Mouse (Mus musculus): Measurements from ENCODE around the gene Ubap2. TPM values are rescaled to one million over a fixed set of nuclear protein-coding genes. Genes with fewer than 3 reads are reported as not detected.

The Ubap2 gene
- polyA plus RNA-seq, 1 experiment, result 67.6 TPM

- Histone ChIP-seq H3K27me3 (ENCODE audit: control insufficient read depth, insufficient read depth, low read length) (no peaks in the 10 kb centered on the region), H3K4me1 (ENCODE audit: control insufficient read depth, insufficient read depth, insufficient read length) (peaks cover 34% of the 10 kb centered on the region), H3K36me3 (ENCODE audit: control insufficient read depth, insufficient read depth, low read length) (peaks cover 5% of the 10 kb centered on the region), H3K4me3 (ENCODE audit: extremely low read depth, insufficient read depth, insufficient read length) (peak overlapping the region; percentile 20; the same call in 1 of the 2 replicates), H3K27ac (ENCODE audit: insufficient read depth, low read length) (peak overlapping the region; percentile 94)
- 21% methylated on average over 9 of the region's 9 CpGs for WGBS
- TF ChIP-seq CTCF (IDR thresholded peaks at IDR 0.05; ENCODE audit: extremely low read depth, insufficient read depth, insufficient read length, insufficient replicate concordance) (no peak), POLR2A (IDR thresholded peaks at IDR 0.05; ENCODE audit: low read depth, low read length) (no peak)
- peak; percentile 50 to 78 for DNase-seq (ENCODE audit: low read depth in 1 of 2, low spot score in 2 of 2)
Observed at GRCm38 (mm10) chr4:41310567-41311563, 35.9 kb upstream of the Ubap2 start.

- 56% methylated on average over 6 of the region's 6 CpGs for WGBS
- Histone ChIP-seq H3K27me3 (ENCODE audit: control insufficient read depth, insufficient read depth, low read length) (no peaks in the 10 kb centered on the region), H3K4me1 (ENCODE audit: control insufficient read depth, insufficient read depth, insufficient read length) (peaks cover 40% of the 10 kb centered on the region), H3K27ac (ENCODE audit: insufficient read depth, low read length) (0 out of 2 replicates have a peak overlapping the region, but pooled peaks have one; percentile 16), H3K4me3 (ENCODE audit: extremely low read depth, insufficient read depth, insufficient read length) (no peak overlapping the region), H3K36me3 (ENCODE audit: control insufficient read depth, insufficient read depth, low read length) (peaks cover 7% of the 10 kb centered on the region)
- no peak for TF ChIP-seq CTCF (IDR thresholded peaks at IDR 0.05; ENCODE audit: extremely low read depth, insufficient read depth, insufficient read length, insufficient replicate concordance)
- TF ChIP-seq POLR2A (IDR thresholded peaks at IDR 0.05; ENCODE audit: low read depth, low read length), result no peak
- peak in 1 of 2 experiments; percentile 20 for DNase-seq (ENCODE audit: low read depth in 1 of 2, low spot score in 2 of 2)
Observed at GRCm38 (mm10) chr4:41307406-41307805, 32.5 kb upstream of the Ubap2 start.

GRCm38 (mm10) chr4:41304302-41304701 lies 29.4 kb upstream of the Ubap2 start:
- peak in 1 of 2 experiments; percentile 28 for DNase-seq (ENCODE audit: low read depth in 1 of 2, low spot score in 2 of 2)
- H3K4me3 ChIP-seq (ENCODE audit: extremely low read depth, insufficient read depth, insufficient read length), result no peak overlapping the region
- no peaks in the 10 kb centered on the region for H3K27me3 ChIP-seq (ENCODE audit: control insufficient read depth, insufficient read depth, low read length)
- H3K4me1 ChIP-seq (ENCODE audit: control insufficient read depth, insufficient read depth, insufficient read length), result peaks cover 31% of the 10 kb centered on the region
- TF ChIP-seq CTCF (IDR thresholded peaks at IDR 0.05; ENCODE audit: extremely low read depth, insufficient read depth, insufficient read length, insufficient replicate concordance) (no peak), POLR2A (IDR thresholded peaks at IDR 0.05; ENCODE audit: low read depth, low read length) (no peak)
- H3K27ac ChIP-seq (ENCODE audit: insufficient read depth, low read length), result peak overlapping the region; percentile 73
- H3K36me3 ChIP-seq (ENCODE audit: control insufficient read depth, insufficient read depth, low read length), result peaks cover 25% of the 10 kb centered on the region
- 3% methylated on average over 3 of the region's 3 CpGs for WGBS

GRCm38 (mm10) chr4:41303671-41304070 lies 28.7 kb upstream of the Ubap2 start:
- H3K27me3 ChIP-seq (ENCODE audit: control insufficient read depth, insufficient read depth, low read length), result no peaks in the 10 kb centered on the region
- no peak overlapping the region for H3K4me3 ChIP-seq (ENCODE audit: extremely low read depth, insufficient read depth, insufficient read length)
- TF ChIP-seq CTCF (IDR thresholded peaks at IDR 0.05; ENCODE audit: extremely low read depth, insufficient read depth, insufficient read length, insufficient replicate concordance) (no peak), POLR2A (IDR thresholded peaks at IDR 0.05; ENCODE audit: low read depth, low read length) (no peak)
- DNase-seq (ENCODE audit: low read depth in 1 of 2, low spot score in 2 of 2), result no peak
- WGBS, result 79% methylated on average over 7 of the region's 7 CpGs
- H3K4me1 ChIP-seq (ENCODE audit: control insufficient read depth, insufficient read depth, insufficient read length), result peaks cover 32% of the 10 kb centered on the region
- peaks cover 31% of the 10 kb centered on the region for H3K36me3 ChIP-seq (ENCODE audit: control insufficient read depth, insufficient read depth, low read length)
- peak overlapping the region; percentile 68 for H3K27ac ChIP-seq (ENCODE audit: insufficient read depth, low read length)

DNA sequence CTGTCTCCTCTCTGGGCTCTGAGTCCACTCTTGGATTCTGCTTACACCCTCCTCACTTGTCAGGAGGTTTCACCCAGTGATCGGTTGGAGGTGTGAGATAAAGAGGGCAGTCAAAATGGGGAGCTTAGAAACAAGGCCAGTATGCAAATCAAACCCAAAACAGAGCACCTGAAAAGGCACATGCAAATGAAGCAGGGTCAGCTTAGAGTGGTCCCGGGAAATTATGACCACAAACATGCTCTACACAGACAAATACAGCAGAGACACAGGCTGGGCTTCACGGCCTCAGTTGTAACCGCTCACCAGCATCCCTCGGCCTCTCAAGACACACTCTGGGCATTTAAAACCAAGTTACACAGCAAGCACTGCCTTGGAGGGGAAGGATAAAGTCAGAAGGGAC lies 24.0 kb upstream of the Ubap2 start:
- Histone ChIP-seq H3K27ac (ENCODE audit: insufficient read depth, low read length) (no peak overlapping the region), H3K4me1 (ENCODE audit: control insufficient read depth, insufficient read depth, insufficient read length) (peaks cover 7% of the 10 kb centered on the region), H3K4me3 (ENCODE audit: extremely low read depth, insufficient read depth, insufficient read length) (no peak overlapping the region), H3K27me3 (ENCODE audit: control insufficient read depth, insufficient read depth, low read length) (no peaks in the 10 kb centered on the region), H3K36me3 (ENCODE audit: control insufficient read depth, insufficient read depth, low read length) (peaks cover 52% of the 10 kb centered on the region)
- 82% methylated on average over 5 of the region's 5 CpGs for WGBS
- no peak for DNase-seq (ENCODE audit: low read depth in 1 of 2, low spot score in 2 of 2)
- TF ChIP-seq POLR2A (IDR thresholded peaks at IDR 0.05; ENCODE audit: low read depth, low read length) (no peak), CTCF (IDR thresholded peaks at IDR 0.05; ENCODE audit: extremely low read depth, insufficient read depth, insufficient read length, insufficient replicate concordance) (no peak)

- 96% methylated on average over 7 of the region's 7 CpGs for WGBS
Observed at GRCm38 (mm10) chr4:41295960-41296359, 21.0 kb upstream of the Ubap2 start.

More at GRCm38 (mm10) chr4:41295960-41296359, 21.0 kb upstream of the Ubap2 start:
- Histone ChIP-seq H3K27ac (ENCODE audit: insufficient read depth, low read length) (no peak overlapping the region), H3K36me3 (ENCODE audit: control insufficient read depth, insufficient read depth, low read length) (peaks cover 63% of the 10 kb centered on the region), H3K4me3 (ENCODE audit: extremely low read depth, insufficient read depth, insufficient read length) (no peak overlapping the region), H3K4me1 (ENCODE audit: control insufficient read depth, insufficient read depth, insufficient read length) (peaks cover 4% of the 10 kb centered on the region; the same call in 1 of the 2 replicates), H3K27me3 (ENCODE audit: control insufficient read depth, insufficient read depth, low read length) (no peaks in the 10 kb centered on the region)
- no peak for TF ChIP-seq CTCF (IDR thresholded peaks at IDR 0.05; ENCODE audit: extremely low read depth, insufficient read depth, insufficient read length, insufficient replicate concordance)
- no peak for TF ChIP-seq POLR2A (IDR thresholded peaks at IDR 0.05; ENCODE audit: low read depth, low read length)
- DNase-seq (ENCODE audit: low read depth in 1 of 2, low spot score in 2 of 2), result no peak
